Mouse (Mus musculus): ENCODE data around the gene D11Wsu47e. TPM values are rescaled to one million over a fixed set of nuclear protein-coding genes. Genes with fewer than 3 reads are reported as not detected.

Gene D11Wsu47e
- polyA plus RNA-seq, 1 experiment = 8.0 TPM

- Histone ChIP-seq H3K27ac (ENCODE audit: control insufficient read depth, insufficient read depth, low read depth, low read length, poor library complexity) (no peak overlapping the region), H3K4me1 (ENCODE audit: control insufficient read depth, insufficient read depth, low read length) (peaks cover 5% of the 10 kb centered on the region), H3K4me3 (replicated peaks; ENCODE audit: control insufficient read depth, low read depth, low read length) (no peak overlapping the region)
- TF ChIP-seq POLR2A (IDR thresholded peaks at IDR 0.05; ENCODE audit: borderline replicate concordance, control insufficient read depth, low read depth, low read length) (no peak), CTCF (IDR thresholded peaks at IDR 0.05; ENCODE audit: control insufficient read depth, insufficient read depth, low read length) (no peak)
- 33% methylated on average over 5 of the region's 5 CpGs for WGBS
Measured at GRCm38 (mm10) chr11:113668857-113669256, 15.4 kb upstream of the D11Wsu47e start.

GRCm38 (mm10) chr11:113669711-113670110, 14.5 kb upstream of the D11Wsu47e start:
- H3K4me3 ChIP-seq (replicated peaks; ENCODE audit: control insufficient read depth, low read depth, low read length) = no peak overlapping the region
- H3K27ac ChIP-seq (ENCODE audit: control insufficient read depth, insufficient read depth, low read depth, low read length, poor library complexity) = no peak overlapping the region
- TF ChIP-seq POLR2A (IDR thresholded peaks at IDR 0.05; ENCODE audit: borderline replicate concordance, control insufficient read depth, low read depth, low read length) = no peak
- no peak for TF ChIP-seq CTCF (IDR thresholded peaks at IDR 0.05; ENCODE audit: control insufficient read depth, insufficient read depth, low read length)
- H3K4me1 ChIP-seq (ENCODE audit: control insufficient read depth, insufficient read depth, low read length) = peaks cover 5% of the 10 kb centered on the region
- WGBS = 62% methylated on average over 4 of the region's 4 CpGs

GRCm38 (mm10) chr11:113673614-113674013, 10.6 kb upstream of the D11Wsu47e start:
- TF ChIP-seq CTCF (IDR thresholded peaks at IDR 0.05; ENCODE audit: control insufficient read depth, insufficient read depth, low read length) (no peak), POLR2A (IDR thresholded peaks at IDR 0.05; ENCODE audit: borderline replicate concordance, control insufficient read depth, low read depth, low read length) (no peak)
- no peak overlapping the region for H3K27ac ChIP-seq (ENCODE audit: control insufficient read depth, insufficient read depth, low read depth, low read length, poor library complexity)
- H3K4me1 ChIP-seq (ENCODE audit: control insufficient read depth, insufficient read depth, low read length) = peaks cover 6% of the 10 kb centered on the region
- H3K4me3 ChIP-seq (replicated peaks; ENCODE audit: control insufficient read depth, low read depth, low read length) = no peak overlapping the region
- 93% methylated on average over 4 of the region's 4 CpGs for WGBS

GRCm38 (mm10) chr11:113674595-113674994, 9.6 kb upstream of the D11Wsu47e start:
- WGBS = 92% methylated on average over 5 of the region's 5 CpGs
- Histone ChIP-seq H3K27ac (ENCODE audit: control insufficient read depth, insufficient read depth, low read depth, low read length, poor library complexity) (no peak overlapping the region), H3K4me1 (ENCODE audit: control insufficient read depth, insufficient read depth, low read length) (peaks cover 4% of the 10 kb centered on the region; the same call in 1 of the 2 replicates), H3K4me3 (replicated peaks; ENCODE audit: control insufficient read depth, low read depth, low read length) (no peak overlapping the region)
- TF ChIP-seq POLR2A (IDR thresholded peaks at IDR 0.05; ENCODE audit: borderline replicate concordance, control insufficient read depth, low read depth, low read length) = no peak
- no peak for TF ChIP-seq CTCF (IDR thresholded peaks at IDR 0.05; ENCODE audit: control insufficient read depth, insufficient read depth, low read length)

GRCm38 (mm10) chr11:113676847-113677246, 7.4 kb upstream of the D11Wsu47e start:
- TF ChIP-seq CTCF (IDR thresholded peaks at IDR 0.05; ENCODE audit: control insufficient read depth, insufficient read depth, low read length) = no peak
- no peak for TF ChIP-seq POLR2A (IDR thresholded peaks at IDR 0.05; ENCODE audit: borderline replicate concordance, control insufficient read depth, low read depth, low read length)
- Histone ChIP-seq H3K4me1 (ENCODE audit: control insufficient read depth, insufficient read depth, low read length) (peaks cover 3% of the 10 kb centered on the region; the same call in 1 of the 2 replicates), H3K4me3 (replicated peaks; ENCODE audit: control insufficient read depth, low read depth, low read length) (no peak overlapping the region), H3K27ac (ENCODE audit: control insufficient read depth, insufficient read depth, low read depth, low read length, poor library complexity) (no peak overlapping the region)
- WGBS = 78% methylated on average over 2 of the region's 2 CpGs

GRCm38 (mm10) chr11:113677378-113677777, 6.8 kb upstream of the D11Wsu47e start:
- WGBS = 93% methylated on average over 2 of the region's 2 CpGs
- H3K27ac ChIP-seq (ENCODE audit: control insufficient read depth, insufficient read depth, low read depth, low read length, poor library complexity) = no peak overlapping the region
- peaks cover 3% of the 10 kb centered on the region; the same call in 1 of the 2 replicates for H3K4me1 ChIP-seq (ENCODE audit: control insufficient read depth, insufficient read depth, low read length)

GRCm38 (mm10) chr11:113678373-113678772, 5.8 kb upstream of the D11Wsu47e start:
- TF ChIP-seq POLR2A (IDR thresholded peaks at IDR 0.05; ENCODE audit: borderline replicate concordance, control insufficient read depth, low read depth, low read length) = no peak
- TF ChIP-seq CTCF (IDR thresholded peaks at IDR 0.05; ENCODE audit: control insufficient read depth, insufficient read depth, low read length) = no peak
- no peak overlapping the region for H3K4me3 ChIP-seq (replicated peaks; ENCODE audit: control insufficient read depth, low read depth, low read length)
- 67% methylated on average over 8 of the region's 8 CpGs for WGBS
- peaks cover 3% of the 10 kb centered on the region; the same call in 1 of the 2 replicates for H3K4me1 ChIP-seq (ENCODE audit: control insufficient read depth, insufficient read depth, low read length)
- H3K27ac ChIP-seq (ENCODE audit: control insufficient read depth, insufficient read depth, low read depth, low read length, poor library complexity) = no peak overlapping the region

More at GRCm38 (mm10) chr11:113677378-113677777, 6.8 kb upstream of the D11Wsu47e start:
- H3K4me3 ChIP-seq (replicated peaks; ENCODE audit: control insufficient read depth, low read depth, low read length) = no peak overlapping the region
- TF ChIP-seq CTCF (IDR thresholded peaks at IDR 0.05; ENCODE audit: control insufficient read depth, insufficient read depth, low read length) (no peak), POLR2A (IDR thresholded peaks at IDR 0.05; ENCODE audit: borderline replicate concordance, control insufficient read depth, low read depth, low read length) (no peak)

- Histone ChIP-seq H3K4me3 (replicated peaks; ENCODE audit: control insufficient read depth, low read depth, low read length) (no peak overlapping the region), H3K27ac (ENCODE audit: control insufficient read depth, insufficient read depth, low read depth, low read length, poor library complexity) (peak overlapping the region; percentile 46; the same call in 1 of the 2 replicates), H3K4me1 (ENCODE audit: control insufficient read depth, insufficient read depth, low read length) (peaks cover 3% of the 10 kb centered on the region; the same call in 1 of the 2 replicates)
- WGBS = 64% methylated on average over 2 of the region's 2 CpGs
- no peak for TF ChIP-seq POLR2A (IDR thresholded peaks at IDR 0.05; ENCODE audit: borderline replicate concordance, control insufficient read depth, low read depth, low read length)
- TF ChIP-seq CTCF (IDR thresholded peaks at IDR 0.05; ENCODE audit: control insufficient read depth, insufficient read depth, low read length) = no peak
Measured at GRCm38 (mm10) chr11:113680954-113681353, 3.3 kb upstream of the D11Wsu47e start.

GRCm38 (mm10) chr11:113681979-113682378, 2.2 kb upstream of the D11Wsu47e start:
- no peak overlapping the region for H3K4me3 ChIP-seq (replicated peaks; ENCODE audit: control insufficient read depth, low read depth, low read length)
- TF ChIP-seq CTCF (IDR thresholded peaks at IDR 0.05; ENCODE audit: control insufficient read depth, insufficient read depth, low read length) = no peak
- TF ChIP-seq POLR2A (IDR thresholded peaks at IDR 0.05; ENCODE audit: borderline replicate concordance, control insufficient read depth, low read depth, low read length) = no peak
- peaks cover 3% of the 10 kb centered on the region; the same call in 1 of the 2 replicates for H3K4me1 ChIP-seq (ENCODE audit: control insufficient read depth, insufficient read depth, low read length)
- no peak overlapping the region for H3K27ac ChIP-seq (ENCODE audit: control insufficient read depth, insufficient read depth, low read depth, low read length, poor library complexity)
